Mouse (Mus musculus): ENCODE results near the gene Kcnj10.

DNA sequence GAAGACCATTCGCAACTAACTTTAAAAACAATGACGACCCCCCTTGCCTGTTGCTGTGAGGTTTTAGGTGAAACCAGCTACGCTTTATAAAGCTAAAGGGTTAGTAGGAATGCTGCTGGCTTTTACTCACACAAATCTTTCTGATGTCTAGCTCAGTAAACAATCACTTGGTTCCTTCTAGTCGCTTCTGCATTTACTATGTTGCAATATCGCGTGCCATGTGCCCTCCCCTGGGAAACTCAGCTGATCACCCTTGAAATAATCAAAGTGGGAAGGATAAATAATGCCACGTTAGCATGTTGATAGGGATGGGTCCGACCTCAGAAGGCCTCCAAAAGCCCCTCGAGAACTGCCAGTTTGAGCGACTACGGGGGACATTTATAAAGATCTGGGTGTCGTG, 6.4 kb downstream of the Kcnj10 start:
- no peak for TF ChIP-seq CTCF (IDR thresholded peaks at IDR 0.05; ENCODE audit: low read depth, low read length)
- TF ChIP-seq GATA1 (IDR thresholded peaks at IDR 0.05; ENCODE audit: borderline replicate concordance, low read length): no peak
- no peak for TF ChIP-seq TAL1 (conservative IDR thresholded peaks at IDR 0.05; ENCODE audit: low read depth, low read length)
- no peak for TF ChIP-seq POLR2AphosphoS5 (IDR thresholded peaks at IDR 0.05; ENCODE audit: insufficient replicate concordance, low read depth, low read length)
- TF ChIP-seq GATA2 (IDR thresholded peaks at IDR 0.05; ENCODE audit: borderline replicate concordance, low read depth, low read length): no peak
